Mouse (Mus musculus): ENCODE data around the gene Cpvl.

DNA sequence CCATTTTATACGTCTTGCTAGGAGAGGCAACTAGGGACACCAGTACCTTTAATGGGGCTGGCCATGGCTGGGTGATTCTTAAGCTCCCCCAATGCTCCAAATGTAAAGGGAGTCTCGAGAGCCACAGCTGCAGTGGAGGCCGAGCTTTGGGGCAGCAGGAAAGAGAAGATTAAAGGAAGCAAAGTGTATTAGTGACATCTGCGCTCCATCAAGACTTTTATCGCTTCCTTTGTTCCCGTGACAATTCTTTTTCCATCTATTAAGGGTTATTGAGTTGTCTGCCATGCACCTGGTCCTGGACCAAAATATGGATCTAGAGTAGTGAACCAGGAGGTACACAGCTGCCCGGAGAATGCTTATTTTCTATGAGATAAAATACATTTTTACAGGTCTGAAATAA, 65.3 kb downstream of the Cpvl start:
- no peak for TF ChIP-seq POLR2A (IDR thresholded peaks at IDR 0.05; ENCODE audit: extremely low read depth, insufficient read depth, low read length)
- no peak for TF ChIP-seq CTCF (IDR thresholded peaks at IDR 0.05; ENCODE audit: low read depth, low read length)
